Mouse (Mus musculus): ENCODE data around the gene Ehmt1. TPM values are rescaled to one million over a fixed set of nuclear protein-coding genes. Genes with fewer than 3 reads are reported as not detected.
"Not testable (repeated sequence)": the region's sequence is repeated elsewhere in the genome, so short reads cannot be mapped to it uniquely, and the experiment has no call there.

Gene Ehmt1
- 5.2 and 8.1 TPM in 2 replicates for total RNA-seq (2015; ENCODE audit: low replicate concordance)
- 27.6 and 28.2 TPM in 2 replicates for total RNA-seq (2017; ENCODE audit: low replicate concordance)

DNA sequence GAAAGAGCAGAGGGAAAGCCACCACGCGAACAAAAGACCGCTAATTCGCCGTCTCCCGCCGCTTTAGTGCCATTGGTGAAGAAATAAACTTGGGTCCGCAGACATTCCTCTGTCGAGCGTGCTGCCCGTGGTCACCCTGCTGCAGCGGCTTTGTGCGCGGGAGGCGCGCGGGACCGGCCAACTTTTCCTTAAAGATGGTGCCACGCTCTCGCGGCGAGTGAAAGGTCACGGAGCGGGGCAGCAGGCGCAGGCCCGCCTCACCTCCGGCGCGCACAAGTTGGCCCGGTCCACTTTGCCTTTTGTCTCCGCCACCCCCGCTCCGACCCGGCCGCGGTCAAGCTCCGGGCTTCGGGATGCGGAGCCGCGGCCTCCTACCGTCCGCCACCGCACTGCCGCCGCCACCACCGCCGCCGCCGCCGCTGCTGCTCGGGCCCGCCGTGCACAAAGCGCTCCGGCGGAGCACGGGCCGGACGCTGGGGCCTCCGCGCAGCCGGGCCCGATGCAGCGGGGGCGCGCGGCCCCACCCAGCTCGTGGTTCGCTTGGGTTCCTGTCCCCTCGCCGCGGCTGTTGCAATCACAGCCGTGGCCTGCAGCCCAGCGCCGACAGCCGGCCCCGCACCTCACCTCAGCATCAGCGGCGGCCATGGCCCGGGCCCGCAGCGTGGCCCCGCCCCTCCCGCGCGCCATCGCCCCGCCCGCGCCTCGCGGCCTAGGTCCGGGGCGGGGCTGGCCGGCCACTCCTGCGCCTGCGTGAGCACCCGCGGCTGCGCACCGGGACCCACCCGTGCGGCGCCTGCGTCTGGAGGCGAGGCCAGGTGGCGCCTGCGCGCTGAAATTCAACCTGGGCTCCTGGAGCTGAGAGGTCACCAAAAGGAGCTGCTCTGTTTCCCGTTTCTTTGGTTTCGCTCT is at the start of gene Ehmt1:
Ehmt1 (minus strand) TSS at position 685 of the 909 bp plus-strand sequence.
- peak; percentile 95 for ATAC-seq (replicated peaks; ENCODE audit: low FRiP score, poor library complexity, severe bottlenecking)

DNA sequence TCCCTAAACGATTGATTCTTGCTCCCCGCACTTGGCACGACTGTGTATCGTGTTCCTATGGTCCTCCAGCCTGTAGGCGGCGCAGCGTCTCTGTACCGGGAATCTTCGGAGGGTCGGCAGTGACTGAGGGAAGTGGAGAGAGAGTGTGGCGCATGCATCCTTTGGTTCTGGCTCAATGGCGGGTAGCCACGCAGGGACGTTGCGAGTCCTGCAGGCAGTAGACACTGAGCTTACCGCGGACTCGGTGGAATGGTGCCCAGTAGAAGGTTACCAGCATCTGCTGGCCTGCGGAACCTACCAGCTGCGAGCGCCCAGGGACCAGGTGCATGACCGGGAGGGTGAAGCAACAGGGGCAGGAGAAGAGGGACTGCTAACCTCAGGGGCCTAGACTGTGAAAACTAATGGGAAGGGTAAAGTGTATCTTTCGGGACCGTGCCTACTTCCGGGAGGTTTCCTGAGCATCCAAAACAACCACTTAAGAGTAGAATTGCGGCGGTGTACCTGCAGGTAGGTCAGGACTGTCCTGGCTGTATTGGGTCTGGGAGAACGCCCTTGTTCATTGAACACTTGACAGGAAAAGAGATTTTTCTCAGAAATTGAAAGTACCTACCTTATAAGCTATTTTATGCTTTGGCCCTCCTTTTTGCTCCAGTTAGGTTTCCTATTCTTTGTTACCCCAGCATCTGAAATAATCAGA is 43.0 kb upstream of the Ehmt1 start, which contains the start of gene Dph7:
Dph7 (plus strand) TSS at position 97 of the 697 bp plus-strand sequence.
- ATAC-seq (replicated peaks; ENCODE audit: low FRiP score, poor library complexity, severe bottlenecking), result peak; percentile 98

DNA sequence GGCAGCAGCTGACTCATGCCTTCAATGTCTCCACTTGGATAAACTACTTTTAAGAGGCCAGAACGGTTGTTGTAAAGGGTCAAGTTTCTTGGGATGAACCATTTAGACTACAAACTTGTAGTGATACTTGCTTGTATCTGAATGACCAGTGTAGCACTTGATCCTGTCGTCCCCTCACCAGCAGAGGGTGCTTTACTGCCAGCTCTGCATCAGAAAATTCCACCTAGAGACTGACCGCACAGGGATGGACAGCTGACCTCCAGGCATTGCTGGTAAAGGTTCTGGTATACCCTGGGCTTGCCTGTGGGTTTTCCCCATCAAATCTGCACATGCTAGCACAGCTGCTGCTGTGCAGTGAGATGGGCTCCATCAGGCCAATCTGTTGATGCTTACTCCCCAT is 41.5 kb upstream of the Ehmt1 start:
- ATAC-seq (replicated peaks; ENCODE audit: low FRiP score, poor library complexity, severe bottlenecking), result no peak

DNA sequence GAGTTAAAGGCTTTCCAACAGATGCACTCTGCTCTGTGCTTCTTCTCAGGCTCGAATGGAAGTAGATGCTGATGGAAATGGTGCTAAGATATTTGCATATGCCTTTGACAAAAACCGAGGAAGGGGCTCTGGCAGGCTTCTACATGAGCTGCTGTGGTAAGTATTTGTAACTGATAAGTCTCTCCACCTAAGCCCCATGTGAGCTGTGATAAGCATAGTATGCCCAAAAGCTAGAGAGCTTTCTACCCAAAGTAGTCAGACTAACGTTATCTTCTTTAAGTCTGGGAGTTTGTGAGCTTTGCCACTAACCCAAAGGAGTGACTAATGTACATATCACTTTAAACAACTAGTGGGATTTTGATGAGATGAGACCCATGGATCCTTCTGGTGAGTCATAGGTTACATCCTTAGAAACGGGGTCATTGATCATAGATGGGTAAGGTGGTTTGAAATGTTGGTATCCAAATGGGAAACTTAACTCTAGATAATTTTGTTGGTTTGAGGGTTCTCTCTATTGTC is 33.2 kb upstream of the Ehmt1 start:
- ATAC-seq (replicated peaks; ENCODE audit: low FRiP score, poor library complexity, severe bottlenecking), result no peak

DNA sequence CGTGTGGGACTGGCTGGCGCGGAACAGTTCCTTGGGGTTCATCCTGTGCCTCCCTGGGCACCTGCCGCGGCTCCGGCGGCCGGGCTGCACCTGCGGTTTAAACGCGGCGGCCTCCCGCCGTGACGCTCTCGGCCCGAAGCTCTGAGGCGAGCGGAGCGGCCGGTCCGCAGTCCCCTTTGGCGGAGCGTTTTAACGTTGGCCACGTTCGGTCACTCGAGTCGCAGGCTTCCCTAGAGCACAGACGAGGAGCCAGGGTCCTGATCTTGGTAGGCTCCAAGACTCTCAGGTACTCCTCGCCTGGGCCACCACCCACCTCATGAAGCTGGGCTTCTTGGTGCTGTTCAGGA is 30.7 kb upstream of the Ehmt1 start:
- ATAC-seq (replicated peaks; ENCODE audit: low FRiP score, poor library complexity, severe bottlenecking), result peak; percentile 31

DNA sequence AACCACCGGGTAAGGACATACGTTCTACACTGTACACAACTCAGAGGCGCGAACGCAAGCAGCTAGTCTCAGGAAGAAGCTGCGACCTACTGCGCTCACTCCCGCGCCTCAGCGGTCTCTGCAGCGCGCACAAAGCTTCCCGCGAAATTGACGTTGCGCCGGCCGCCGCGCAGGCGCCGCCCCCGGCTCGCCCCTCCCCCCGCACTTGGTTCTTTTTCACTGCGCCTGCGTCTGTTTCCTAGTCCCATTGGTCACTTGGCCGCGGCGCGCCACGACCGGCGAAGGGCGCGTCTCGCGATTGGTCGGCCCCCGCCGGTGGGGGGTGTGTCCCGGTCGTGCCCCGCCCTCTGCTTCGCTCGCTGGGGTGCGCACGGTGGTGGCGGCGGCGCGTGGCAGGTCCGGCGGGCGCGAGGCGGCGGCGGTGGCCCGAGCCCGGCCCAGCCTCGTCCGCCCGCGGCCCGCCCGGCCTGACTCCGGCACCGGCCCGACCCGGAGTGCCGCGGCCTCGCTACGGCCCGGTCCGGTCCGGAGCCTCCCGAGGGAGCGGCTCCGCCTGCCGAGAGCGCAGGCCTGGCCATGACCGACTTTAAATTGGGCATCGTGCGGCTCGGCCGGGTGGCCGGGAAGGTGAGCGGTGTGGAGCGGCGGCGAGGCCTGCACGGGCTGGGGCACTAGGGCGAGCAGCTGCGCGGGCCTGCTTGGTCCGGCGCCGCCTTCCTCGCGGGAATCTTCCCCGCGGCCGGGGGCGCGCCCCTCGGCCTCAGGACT is 30.2 kb upstream of the Ehmt1 start, which contains the start of gene Zmynd19:
Zmynd19 (plus strand) TSS at position 372 of the 768 bp plus-strand sequence.
- ATAC-seq (replicated peaks; ENCODE audit: low FRiP score, poor library complexity, severe bottlenecking), result peak; percentile 96

DNA sequence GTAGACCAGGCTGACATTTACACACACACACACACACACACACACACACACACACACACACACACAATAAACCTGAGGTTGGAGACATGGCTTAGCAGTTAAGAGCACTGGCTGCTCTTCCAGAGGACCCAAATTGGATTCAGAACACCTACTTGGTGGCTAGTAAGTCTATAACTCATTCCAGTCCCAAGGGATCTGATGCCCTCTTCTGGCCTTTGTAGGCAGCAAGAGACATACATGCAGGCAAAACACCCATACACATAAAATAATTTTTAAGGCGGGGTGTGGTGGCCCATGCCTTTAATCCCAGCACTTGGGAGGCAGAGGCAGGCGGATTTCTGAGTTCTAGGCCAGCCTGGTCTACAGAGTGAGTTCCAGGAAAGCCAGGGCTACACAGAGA is 24.9 kb upstream of the Ehmt1 start:
- not testable (repeated sequence) for ATAC-seq (replicated peaks; ENCODE audit: low FRiP score, poor library complexity, severe bottlenecking)

DNA sequence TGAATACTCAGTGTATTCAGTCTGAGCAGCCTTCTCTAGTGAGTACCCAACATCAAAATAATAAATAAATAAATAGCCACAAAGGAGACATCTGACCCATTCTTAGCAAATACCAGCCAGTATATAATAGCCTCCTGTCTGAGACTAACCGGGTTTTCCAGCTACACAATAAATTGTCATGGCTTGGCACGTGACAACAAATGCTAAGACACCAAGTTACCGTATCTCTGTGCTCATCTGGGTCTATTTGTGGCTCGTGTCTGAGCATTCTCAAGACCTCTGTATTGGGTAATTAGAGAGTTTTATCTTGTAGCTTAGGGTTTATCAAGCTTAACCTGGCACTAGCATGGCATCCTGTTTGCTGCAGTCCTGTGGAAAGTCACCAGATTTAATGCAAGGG is 22.7 kb upstream of the Ehmt1 start:
- ATAC-seq (replicated peaks; ENCODE audit: low FRiP score, poor library complexity, severe bottlenecking), result no peak

DNA sequence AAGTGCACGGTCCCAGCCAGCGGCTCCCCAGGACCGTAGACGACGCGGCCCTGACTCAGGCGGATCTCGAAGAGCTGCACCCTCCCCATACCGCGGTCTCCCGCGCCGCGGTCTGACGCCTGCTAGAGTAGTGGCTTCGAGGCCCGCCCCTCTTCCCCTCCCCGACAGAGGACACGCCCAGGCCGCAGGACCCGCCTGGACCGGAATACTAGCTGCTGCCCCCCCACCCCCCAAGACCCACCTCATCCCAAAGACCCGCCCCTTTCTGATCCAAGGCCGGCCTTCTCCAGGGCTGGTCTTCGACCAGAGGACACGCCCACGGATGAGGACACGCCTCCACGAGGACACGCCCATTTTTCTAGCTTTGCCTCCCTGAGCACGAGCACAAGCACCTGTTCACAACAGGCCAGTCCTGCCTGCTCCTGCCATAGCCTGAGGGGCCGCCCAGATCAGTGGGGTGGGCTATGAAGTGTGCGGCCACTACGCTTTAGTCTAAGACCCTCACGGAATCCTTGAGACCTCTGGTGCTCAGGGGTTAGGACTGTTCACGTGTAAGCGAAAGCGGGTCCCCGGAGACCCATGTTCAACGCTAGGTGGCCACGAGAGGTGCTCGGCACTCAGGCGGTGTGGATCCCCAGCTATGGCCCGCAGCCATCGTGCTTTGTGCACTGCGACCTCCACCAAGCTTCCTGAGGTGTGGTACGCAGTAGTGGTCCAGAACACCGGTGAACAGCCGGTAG is 15.8 kb upstream of the Ehmt1 start, which contains the start of gene Arrdc1:
Arrdc1 (minus strand) TSS at position 196 of the 740 bp plus-strand sequence.
- ATAC-seq (replicated peaks; ENCODE audit: low FRiP score, poor library complexity, severe bottlenecking), result peak; percentile 93

DNA sequence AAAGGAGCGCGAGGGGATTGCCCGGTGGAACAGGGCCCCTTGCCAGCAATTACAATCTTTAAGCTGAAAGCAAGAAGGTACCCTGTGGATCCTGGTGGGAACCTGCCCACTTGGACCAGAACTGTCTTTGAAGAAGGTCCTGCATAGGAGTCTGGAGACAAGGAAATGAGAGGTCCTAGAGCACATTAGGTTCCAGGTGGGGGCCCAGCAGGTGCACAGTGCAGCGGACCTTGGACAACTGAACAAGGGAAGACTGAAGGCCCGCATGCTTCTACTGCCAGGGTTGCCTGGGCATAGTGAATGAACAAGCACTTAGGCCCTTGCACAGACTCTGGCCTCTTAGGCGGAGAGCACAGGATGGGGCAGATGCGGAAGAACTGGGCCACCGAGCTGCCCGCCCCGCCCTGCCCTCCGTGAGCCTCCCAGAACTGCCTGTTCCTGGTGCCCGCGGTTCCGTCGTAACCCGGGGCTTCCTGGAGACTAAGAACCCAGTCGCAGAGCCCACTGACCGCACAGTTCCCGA is 15.1 kb upstream of the Ehmt1 start:
- peak; percentile 50 for ATAC-seq (replicated peaks; ENCODE audit: low FRiP score, poor library complexity, severe bottlenecking)

DNA sequence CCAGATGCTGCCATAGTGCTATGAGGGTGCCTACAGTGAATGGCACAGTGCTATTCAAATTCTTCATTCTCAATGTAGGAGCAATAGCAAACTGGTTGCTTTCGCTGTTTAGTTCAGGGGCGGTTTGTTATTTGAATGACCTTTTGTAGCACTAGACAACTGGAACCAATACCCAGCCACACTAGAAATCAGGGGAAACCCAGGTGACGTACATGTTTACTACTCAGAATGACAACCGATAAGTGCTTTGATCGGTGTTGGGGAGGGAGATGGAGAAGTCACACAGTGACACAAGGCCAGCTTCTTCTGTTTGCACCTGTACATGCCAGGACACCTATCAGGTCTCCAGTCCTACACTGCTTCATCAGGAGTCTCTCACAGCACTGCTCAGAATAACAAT is 10.2 kb upstream of the Ehmt1 start:
- no peak for ATAC-seq (replicated peaks; ENCODE audit: low FRiP score, poor library complexity, severe bottlenecking)

DNA sequence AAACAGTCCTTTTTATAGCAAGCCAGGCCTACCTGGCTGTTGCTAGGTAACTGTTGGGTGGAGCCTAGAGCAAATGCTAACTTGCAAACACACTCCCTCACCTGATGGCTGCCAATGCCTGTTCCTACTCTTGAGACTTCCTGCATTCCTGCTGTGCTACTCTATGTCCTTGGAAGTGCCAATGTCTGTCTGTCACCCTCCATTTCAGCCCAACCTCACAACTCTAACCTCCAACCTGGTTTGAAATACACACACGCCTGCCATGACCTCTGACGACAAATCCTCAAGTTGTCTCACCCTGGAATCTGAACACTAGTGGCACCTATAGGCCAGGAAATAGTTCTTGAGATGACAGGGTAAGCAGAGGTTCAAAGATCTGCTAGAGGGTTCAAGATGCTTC is 9.7 kb upstream of the Ehmt1 start:
- ATAC-seq (replicated peaks; ENCODE audit: low FRiP score, poor library complexity, severe bottlenecking), result no peak

DNA sequence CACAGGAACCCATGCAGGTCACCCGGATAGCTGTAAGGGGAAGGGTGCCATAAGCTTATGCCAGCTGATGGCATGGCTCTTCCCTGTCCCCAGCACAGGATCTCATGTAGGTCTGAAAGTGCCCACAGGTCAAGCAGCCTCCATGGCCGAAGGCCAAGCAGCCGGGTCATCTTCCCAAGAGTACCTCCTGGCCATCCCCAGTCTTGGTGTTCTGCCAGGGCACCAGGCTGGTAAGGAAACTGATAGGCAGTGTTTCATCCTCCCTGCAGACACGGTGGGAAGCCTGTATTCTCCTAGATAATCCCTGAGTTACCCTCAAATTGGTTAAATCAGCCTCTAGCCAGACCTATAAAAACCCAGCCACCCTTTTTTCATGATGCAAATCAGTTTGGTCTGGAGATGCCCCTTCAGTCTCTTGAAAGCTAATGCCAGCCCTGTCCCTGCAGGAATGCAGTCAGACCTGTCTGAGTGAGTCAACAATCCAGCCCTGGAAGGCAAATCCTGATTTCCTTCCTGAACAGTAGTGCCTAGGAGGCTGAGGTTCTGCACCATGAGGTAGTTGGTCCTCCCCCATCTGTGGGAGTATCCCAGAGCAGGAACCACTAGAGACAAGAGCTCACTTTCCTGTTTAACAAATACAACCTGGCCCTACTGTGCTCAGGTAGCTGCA is 8.5 kb upstream of the Ehmt1 start:
- ATAC-seq (replicated peaks; ENCODE audit: low FRiP score, poor library complexity, severe bottlenecking), result no peak

DNA sequence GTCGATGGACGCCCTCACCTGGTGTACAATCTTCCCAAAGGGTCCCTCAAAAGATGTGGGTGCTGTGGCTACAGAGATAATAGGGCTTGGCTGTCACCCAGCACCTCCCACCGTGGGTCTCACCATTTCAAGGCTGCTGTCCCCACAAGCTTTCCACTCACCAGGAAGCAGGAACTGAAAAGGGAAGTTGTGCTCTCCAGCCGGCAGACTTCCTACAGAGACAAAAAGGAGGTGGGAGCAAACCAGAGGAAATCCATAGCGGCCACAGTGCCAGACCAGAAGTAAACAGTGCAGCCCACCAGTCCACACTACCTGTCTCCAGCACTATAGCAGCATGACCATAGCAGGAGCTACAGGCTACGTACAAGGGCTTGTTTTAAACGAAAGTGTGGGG is 7.5 kb upstream of the Ehmt1 start:
- ATAC-seq (replicated peaks; ENCODE audit: low FRiP score, poor library complexity, severe bottlenecking), result no peak

DNA sequence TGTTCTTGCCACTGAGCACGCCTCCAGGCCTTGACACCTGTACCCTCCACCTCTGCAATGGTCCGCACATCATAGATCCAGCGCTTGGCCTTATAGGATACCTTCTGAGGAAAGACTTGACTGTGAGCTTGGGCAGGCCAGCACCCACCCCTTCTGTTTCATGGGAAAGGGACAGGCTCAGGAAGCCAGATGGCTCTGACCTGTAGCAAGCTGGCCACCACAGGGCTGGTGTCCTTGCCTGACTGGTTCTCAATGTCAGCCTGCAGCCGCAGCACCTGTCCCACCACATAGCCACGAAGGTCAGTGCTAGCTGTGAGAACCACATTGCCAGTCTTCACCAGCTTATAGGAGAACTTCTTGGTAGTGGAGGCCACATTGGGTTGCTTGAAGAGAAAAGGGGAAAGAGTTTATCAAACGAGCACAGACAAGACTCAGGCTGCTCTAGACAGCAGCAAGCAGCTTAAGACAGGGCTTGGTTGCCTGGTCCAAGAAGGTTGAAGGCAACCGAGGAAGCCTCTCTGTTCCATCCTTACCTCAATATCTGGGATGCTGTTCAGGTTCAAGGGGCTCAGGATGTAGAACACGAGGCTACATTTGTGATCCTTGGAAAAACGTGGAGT is 7.0 kb upstream of the Ehmt1 start:
- ATAC-seq (replicated peaks; ENCODE audit: low FRiP score, poor library complexity, severe bottlenecking), result no peak

DNA sequence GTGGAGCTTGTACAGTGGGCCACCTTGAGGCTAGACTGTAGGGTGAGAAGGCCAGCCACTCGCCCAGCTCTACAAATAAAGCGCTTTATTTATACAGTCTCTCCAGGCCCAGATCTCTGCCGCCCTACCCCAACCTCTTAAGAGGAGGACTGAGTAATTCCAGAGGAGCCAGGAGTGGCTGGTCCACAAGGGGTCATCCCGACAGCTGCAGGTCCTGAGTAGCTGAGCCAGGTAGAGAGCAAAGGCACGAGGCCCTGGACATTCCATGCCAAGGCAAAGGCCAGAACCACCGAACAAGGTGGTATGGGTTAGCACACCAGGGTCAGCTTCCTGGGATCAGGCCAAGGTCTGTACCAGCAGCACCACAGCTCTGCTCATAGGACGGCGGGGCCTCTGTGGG is 5.9 kb upstream of the Ehmt1 start:
- no peak for ATAC-seq (replicated peaks; ENCODE audit: low FRiP score, poor library complexity, severe bottlenecking)

DNA sequence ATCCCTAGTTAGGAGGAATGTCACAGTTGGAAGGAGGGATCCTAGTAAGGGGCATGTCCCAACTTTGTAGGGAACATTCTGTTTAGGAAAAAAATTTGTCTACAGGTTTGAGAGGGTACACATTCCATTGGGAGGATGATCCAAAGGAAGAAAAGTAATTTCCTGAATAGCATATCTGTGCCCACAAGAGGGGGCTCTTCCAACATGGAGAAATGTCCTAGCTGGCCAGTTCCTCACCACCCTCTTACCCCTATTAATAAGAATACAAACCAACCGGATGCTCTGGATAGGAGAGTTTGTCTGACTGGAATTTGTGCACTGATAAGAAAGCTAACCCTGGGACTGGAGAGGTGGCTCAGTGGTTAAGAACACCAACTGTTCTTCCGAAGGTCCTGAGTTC is 4.1 kb upstream of the Ehmt1 start:
- no peak for ATAC-seq (replicated peaks; ENCODE audit: low FRiP score, poor library complexity, severe bottlenecking)

DNA sequence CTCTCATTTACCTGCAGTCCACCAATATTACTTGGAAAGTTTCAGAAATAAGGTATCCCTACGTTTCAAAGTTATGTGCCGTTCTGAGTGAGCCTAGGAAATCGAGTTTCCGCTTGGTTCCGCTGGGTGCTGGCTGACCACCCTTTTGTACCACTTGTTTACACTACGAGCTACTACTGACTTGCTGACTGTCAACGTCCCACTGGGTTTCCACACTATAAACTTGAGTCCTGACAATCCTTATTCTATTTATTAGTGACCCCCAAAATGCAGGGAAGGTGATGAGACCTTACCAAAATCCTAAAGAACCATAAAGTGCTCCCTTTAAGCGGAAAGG is 393 bp upstream of the Ehmt1 start:
- ATAC-seq (replicated peaks; ENCODE audit: low FRiP score, poor library complexity, severe bottlenecking), result peak; percentile 61
